Mouse (Mus musculus): ENCODE measurements around the gene Macrod2. TPM values are rescaled to one million over a fixed set of nuclear protein-coding genes. Genes with fewer than 3 reads are reported as not detected.
A peak's percentile ranks its signal among the peaks of the same experiment; 100 is the strongest.

Gene Macrod2
- total and polyA plus RNA-seq, 2 experiments from 2014 or later, result 5.5 to 17.4 TPM

DNA sequence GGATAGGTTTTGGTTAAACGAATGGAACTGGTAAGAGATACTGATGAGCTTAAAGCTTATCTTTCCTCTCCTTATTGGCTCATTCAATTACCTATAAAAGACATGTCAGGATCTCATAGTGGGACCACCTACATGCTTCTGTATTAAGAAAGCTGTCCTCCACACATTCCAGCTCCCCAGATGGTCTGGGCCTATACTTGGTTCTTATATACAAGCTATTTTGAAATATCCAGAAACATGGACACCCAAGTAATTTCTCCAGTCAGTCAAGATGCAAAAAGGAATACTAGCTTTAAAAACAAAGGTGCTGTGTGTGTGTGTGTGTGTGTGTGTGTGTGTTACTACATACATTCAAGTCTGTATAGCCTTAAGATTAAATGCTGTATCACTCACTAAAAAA lies 833.7 kb downstream of the Macrod2 start:
- no peak for TF ChIP-seq CTCF (IDR thresholded peaks at IDR 0.05; ENCODE audit: low read depth)
- TF ChIP-seq EP300 (IDR thresholded peaks at IDR 0.05; ENCODE audit: low read depth), result no peak
- Histone ChIP-seq H3K36me3 (replicated peaks; ENCODE audit: control insufficient read depth, insufficient read depth, low read length) (no peaks in the 10 kb centered on the region), H3K4me3 (ENCODE audit: low read depth, low read length) (no peak overlapping the region), H3K4me1 (ENCODE audit: control insufficient read depth, insufficient read depth) (no peaks in the 10 kb centered on the region), H3K27ac (ENCODE audit: low read depth) (no peak overlapping the region), H3K4me2 (ENCODE audit: low read depth, low read length) (no peak overlapping the region), H3K9me3 (replicated peaks; ENCODE audit: control insufficient read depth, low read length) (no peaks in the 10 kb centered on the region), H3K9ac (replicated peaks; ENCODE audit: low read depth, low read length) (no peak overlapping the region), H3K27me3 (ENCODE audit: control insufficient read depth, insufficient read depth, low read length) (no peaks in the 10 kb centered on the region)
- ATAC-seq (ENCODE audit: insufficient read depth, low read depth), result no peak
- 83% methylated on average over 1 of the region's 1 CpGs for WGBS
- DNase-seq (ENCODE audit: low spot score), result no peak

DNA sequence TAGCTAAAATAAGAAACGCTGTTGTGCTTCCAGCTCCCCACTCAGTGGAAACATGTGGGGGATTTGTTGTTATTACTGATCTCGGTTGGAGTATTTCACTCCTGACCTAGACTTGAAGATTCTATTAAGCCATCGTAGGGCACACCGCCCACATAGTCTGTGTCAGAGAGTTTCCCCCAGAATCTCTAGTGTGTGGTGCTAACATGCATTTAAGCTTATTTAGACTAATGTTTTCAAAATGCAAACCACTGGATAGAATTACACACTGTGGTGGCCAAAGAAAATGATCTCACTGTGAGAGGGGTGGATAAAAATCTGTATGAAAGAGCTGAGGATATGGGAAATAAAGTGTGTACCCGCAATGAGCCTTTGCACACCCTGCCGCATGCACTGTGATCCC lies 834.7 kb downstream of the Macrod2 start:
- no peaks in the 10 kb centered on the region for H3K9me3 ChIP-seq (replicated peaks; ENCODE audit: control insufficient read depth, low read length)
- H3K4me3 ChIP-seq (ENCODE audit: low read depth, low read length), result no peak overlapping the region
- TF ChIP-seq EP300 (IDR thresholded peaks at IDR 0.05; ENCODE audit: low read depth) (no peak), CTCF (IDR thresholded peaks at IDR 0.05; ENCODE audit: low read depth) (no peak)
- H3K9ac ChIP-seq (replicated peaks; ENCODE audit: low read depth, low read length), result no peak overlapping the region
- no peak overlapping the region for H3K27ac ChIP-seq (ENCODE audit: low read depth)
- no peaks in the 10 kb centered on the region for H3K36me3 ChIP-seq (replicated peaks; ENCODE audit: control insufficient read depth, insufficient read depth, low read length)
- H3K27me3 ChIP-seq (ENCODE audit: control insufficient read depth, insufficient read depth, low read length), result no peaks in the 10 kb centered on the region
- no peak overlapping the region for H3K4me2 ChIP-seq (ENCODE audit: low read depth, low read length)
- no peak for ATAC-seq (ENCODE audit: insufficient read depth, low read depth)
- 67% methylated on average over 6 of the region's 6 CpGs for WGBS
- DNase-seq (ENCODE audit: low spot score), result no peak
- no peaks in the 10 kb centered on the region for H3K4me1 ChIP-seq (ENCODE audit: control insufficient read depth, insufficient read depth)

DNA sequence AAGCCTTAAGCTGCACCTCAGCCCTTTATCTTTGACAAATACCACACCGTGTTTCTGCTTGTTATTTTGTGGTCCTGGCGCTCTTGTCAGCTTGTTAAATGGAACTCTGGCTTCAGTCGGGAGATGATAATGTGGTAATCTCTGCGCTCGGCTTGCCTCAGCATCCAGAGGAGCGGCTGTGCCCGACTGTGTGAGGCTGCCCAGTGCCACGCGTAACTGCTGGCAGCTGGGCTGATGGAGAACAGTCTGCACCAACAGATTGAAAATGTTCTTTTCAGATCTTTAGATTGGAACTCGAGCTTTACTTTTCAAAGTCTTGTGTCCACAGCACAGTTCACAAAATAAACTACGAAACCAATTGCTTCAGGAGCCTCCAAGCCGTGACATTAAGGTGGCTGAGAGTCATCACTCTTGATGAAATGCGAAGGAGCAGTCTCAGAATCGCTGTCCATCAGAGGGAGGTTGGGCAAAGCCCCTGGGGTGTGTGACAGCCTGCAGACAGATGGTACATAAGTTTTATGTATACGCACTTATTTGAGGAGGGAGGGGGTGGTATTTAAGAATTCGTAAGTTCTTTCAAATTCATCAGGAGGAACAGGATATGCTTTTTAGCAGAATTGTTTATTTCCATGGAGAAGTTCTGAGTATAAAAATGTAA lies 836.0 kb downstream of the Macrod2 start:
- H3K4me3 ChIP-seq (ENCODE audit: low read depth, low read length), result no peak overlapping the region
- no peaks in the 10 kb centered on the region for H3K4me1 ChIP-seq (ENCODE audit: control insufficient read depth, insufficient read depth)
- 18% methylated on average over 16 of the region's 16 CpGs for WGBS
- no peaks in the 10 kb centered on the region for H3K9me3 ChIP-seq (replicated peaks; ENCODE audit: control insufficient read depth, low read length)
- ATAC-seq (ENCODE audit: insufficient read depth, low read depth), result no peak
- H3K9ac ChIP-seq (replicated peaks; ENCODE audit: low read depth, low read length), result no peak overlapping the region
- no peaks in the 10 kb centered on the region for H3K27me3 ChIP-seq (ENCODE audit: control insufficient read depth, insufficient read depth, low read length)
- H3K36me3 ChIP-seq (replicated peaks; ENCODE audit: control insufficient read depth, insufficient read depth, low read length), result no peaks in the 10 kb centered on the region
- no peak overlapping the region for H3K27ac ChIP-seq (ENCODE audit: low read depth)
- TF ChIP-seq EP300 (IDR thresholded peaks at IDR 0.05; ENCODE audit: low read depth), result no peak
- TF ChIP-seq CTCF (IDR thresholded peaks at IDR 0.05; ENCODE audit: low read depth), result no peak
- peak overlapping the region; percentile 31; the same call in 1 of the 2 replicates for H3K4me2 ChIP-seq (ENCODE audit: low read depth, low read length)
- no peak for DNase-seq (ENCODE audit: low spot score)

DNA sequence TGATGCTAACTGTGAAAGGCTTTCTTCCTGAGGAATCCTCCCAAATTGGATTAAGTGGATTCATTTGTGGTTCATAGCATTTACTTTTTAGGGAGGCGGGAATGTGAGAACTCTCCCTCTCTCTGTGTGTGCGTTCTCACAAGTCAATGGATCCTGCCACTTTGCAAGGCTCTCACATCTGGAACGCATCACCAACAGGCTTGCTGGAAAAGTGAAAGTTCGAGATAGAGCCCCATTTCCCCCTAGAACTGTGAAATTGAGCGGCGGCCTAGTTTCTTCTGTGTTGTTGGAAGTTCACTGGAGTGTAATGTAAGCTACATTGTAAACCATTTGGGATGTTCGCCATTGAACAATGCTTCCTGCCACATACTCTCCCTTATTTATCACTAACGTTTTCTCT lies 839.2 kb downstream of the Macrod2 start:
- WGBS, result 76% methylated on average over 8 of the region's 8 CpGs

DNA sequence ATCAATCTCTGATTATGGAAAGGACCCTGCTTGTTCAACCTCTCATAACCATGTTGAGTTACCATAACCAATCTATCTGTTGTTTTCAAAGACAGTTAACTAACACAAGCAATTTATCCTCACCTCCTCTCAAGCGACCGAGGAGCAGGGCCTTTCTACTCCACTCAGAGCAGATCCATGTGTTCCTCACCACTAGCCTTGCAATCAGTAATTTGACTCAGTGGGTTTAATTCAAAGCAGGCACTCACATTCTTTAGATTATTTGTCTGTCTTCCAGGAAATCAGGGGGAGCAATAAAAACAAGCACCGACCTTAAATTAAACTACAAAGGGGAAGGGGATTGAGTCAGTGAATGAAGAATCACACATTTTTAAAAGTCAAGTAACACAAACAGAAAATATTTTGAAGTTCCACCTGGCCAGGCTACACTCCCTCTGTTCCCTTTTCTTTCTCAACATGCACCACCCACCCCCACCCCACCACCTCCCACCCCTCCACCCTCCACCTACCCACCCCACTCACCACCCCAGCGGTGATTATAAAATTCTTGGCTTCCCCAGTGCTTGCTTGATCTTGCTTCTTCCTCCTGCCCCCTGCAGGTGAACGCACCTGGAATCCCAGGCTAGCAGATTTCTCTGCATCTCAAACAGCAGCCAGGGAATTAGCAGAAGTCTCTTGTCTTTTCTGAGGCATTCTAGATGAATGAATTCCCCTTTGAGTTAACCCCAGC lies 839.8 kb downstream of the Macrod2 start:
- H3K36me3 ChIP-seq (replicated peaks; ENCODE audit: control insufficient read depth, insufficient read depth, low read length), result no peaks in the 10 kb centered on the region
- H3K27me3 ChIP-seq (ENCODE audit: control insufficient read depth, insufficient read depth, low read length), result no peaks in the 10 kb centered on the region
- DNase-seq (ENCODE audit: low spot score), result no peak
- no peak overlapping the region for H3K9ac ChIP-seq (replicated peaks; ENCODE audit: low read depth, low read length)
- H3K9me3 ChIP-seq (replicated peaks; ENCODE audit: control insufficient read depth, low read length), result no peaks in the 10 kb centered on the region
- TF ChIP-seq CTCF (IDR thresholded peaks at IDR 0.05; ENCODE audit: low read depth) (no peak), EP300 (IDR thresholded peaks at IDR 0.05; ENCODE audit: low read depth) (no peak)
- no peaks in the 10 kb centered on the region for H3K4me1 ChIP-seq (ENCODE audit: control insufficient read depth, insufficient read depth)
- ATAC-seq (ENCODE audit: insufficient read depth, low read depth), result no peak
- no peak overlapping the region for H3K4me3 ChIP-seq (ENCODE audit: low read depth, low read length)
- H3K4me2 ChIP-seq (ENCODE audit: low read depth, low read length), result no peak overlapping the region
- WGBS, result 50% methylated on average over 5 of the region's 5 CpGs
- no peak overlapping the region for H3K27ac ChIP-seq (ENCODE audit: low read depth)

More for the DNA sequence above, 839.2 kb downstream of the Macrod2 start:
- H3K27ac ChIP-seq (ENCODE audit: low read depth), result no peak overlapping the region
- no peaks in the 10 kb centered on the region for H3K9me3 ChIP-seq (replicated peaks; ENCODE audit: control insufficient read depth, low read length)
- no peak overlapping the region for H3K4me2 ChIP-seq (ENCODE audit: low read depth, low read length)
- TF ChIP-seq CTCF (IDR thresholded peaks at IDR 0.05; ENCODE audit: low read depth), result no peak
- no peak for TF ChIP-seq EP300 (IDR thresholded peaks at IDR 0.05; ENCODE audit: low read depth)
- no peak for ATAC-seq (ENCODE audit: insufficient read depth, low read depth)
- no peak for DNase-seq (ENCODE audit: low spot score)
- no peaks in the 10 kb centered on the region for H3K36me3 ChIP-seq (replicated peaks; ENCODE audit: control insufficient read depth, insufficient read depth, low read length)
- H3K9ac ChIP-seq (replicated peaks; ENCODE audit: low read depth, low read length), result no peak overlapping the region
- H3K4me3 ChIP-seq (ENCODE audit: low read depth, low read length), result no peak overlapping the region
- no peaks in the 10 kb centered on the region for H3K4me1 ChIP-seq (ENCODE audit: control insufficient read depth, insufficient read depth)
- no peaks in the 10 kb centered on the region for H3K27me3 ChIP-seq (ENCODE audit: control insufficient read depth, insufficient read depth, low read length)
